Mouse (Mus musculus): ENCODE data around the gene Actrt2. TPM values are rescaled to one million over a fixed set of nuclear protein-coding genes. Genes with fewer than 3 reads are reported as not detected.

Actrt2 gene
- polyA plus RNA-seq, 1 experiment from 2014 or later: not detected

GRCm38 (mm10) chr4:154700921-154701412 is 33.3 kb upstream of the Actrt2 start:
- Histone ChIP-seq H3K36me3 (no peaks in the 10 kb centered on the region), H3K9ac (replicated peaks) (no peak overlapping the region), H3K27ac (replicated peaks) (no peak overlapping the region), H3K4me3 (replicated peaks) (no peak overlapping the region), H3K4me2 (no peak overlapping the region), H3K27me3 (replicated peaks) (peaks cover 3% of the 10 kb centered on the region; the same call in 1 of the 2 replicates), H3K4me1 (0 out of 2 replicates have a peak, but pooled peaks cover 7% of the 10 kb centered on the region), H3K9me3 (replicated peaks) (no peaks in the 10 kb centered on the region)
- no peak for ATAC-seq (ENCODE audit: low FRiP score)
- WGBS: 87% methylated on average over 13 of the region's 13 CpGs

GRCm38 (mm10) chr4:154700436-154700835 is 32.8 kb upstream of the Actrt2 start:
- 96% methylated on average over 6 of the region's 6 CpGs for WGBS
- no peak for ATAC-seq (ENCODE audit: low FRiP score)
- Histone ChIP-seq H3K27me3 (replicated peaks) (peaks cover 3% of the 10 kb centered on the region; the same call in 1 of the 2 replicates), H3K4me3 (replicated peaks) (no peak overlapping the region), H3K36me3 (no peaks in the 10 kb centered on the region), H3K4me1 (0 out of 2 replicates have a peak, but pooled peaks cover 7% of the 10 kb centered on the region), H3K27ac (replicated peaks) (no peak overlapping the region), H3K9ac (replicated peaks) (no peak overlapping the region), H3K4me2 (no peak overlapping the region), H3K9me3 (replicated peaks) (no peaks in the 10 kb centered on the region)

- H3K4me1 ChIP-seq: 0 out of 2 replicates have a peak, but pooled peaks cover 7% of the 10 kb centered on the region
- no peaks in the 10 kb centered on the region for H3K36me3 ChIP-seq
- no peak overlapping the region for H3K9ac ChIP-seq (replicated peaks)
- H3K27ac ChIP-seq (replicated peaks): no peak overlapping the region
- WGBS: 92% methylated on average over 8 of the region's 8 CpGs
- ATAC-seq (ENCODE audit: low FRiP score): no peak
- no peaks in the 10 kb centered on the region for H3K9me3 ChIP-seq (replicated peaks)
- no peak overlapping the region for H3K4me3 ChIP-seq (replicated peaks)
- H3K4me2 ChIP-seq: no peak overlapping the region
- peaks cover 3% of the 10 kb centered on the region; the same call in 1 of the 2 replicates for H3K27me3 ChIP-seq (replicated peaks)
Measured at GRCm38 (mm10) chr4:154699236-154699635, 31.6 kb upstream of the Actrt2 start.

GRCm38 (mm10) chr4:154698631-154699030 is 31.0 kb upstream of the Actrt2 start:
- Histone ChIP-seq H3K4me2 (no peak overlapping the region), H3K27ac (replicated peaks) (no peak overlapping the region), H3K27me3 (replicated peaks) (peaks cover 3% of the 10 kb centered on the region; the same call in 1 of the 2 replicates), H3K9ac (replicated peaks) (no peak overlapping the region), H3K4me3 (replicated peaks) (no peak overlapping the region), H3K36me3 (no peaks in the 10 kb centered on the region), H3K9me3 (replicated peaks) (no peaks in the 10 kb centered on the region), H3K4me1 (0 out of 2 replicates have a peak, but pooled peaks cover 7% of the 10 kb centered on the region)
- WGBS: 100% methylated on average over 1 of the region's 1 CpGs
- ATAC-seq (ENCODE audit: low FRiP score): no peak

- no peak overlapping the region for H3K4me3 ChIP-seq (replicated peaks)
- ATAC-seq (ENCODE audit: low FRiP score): no peak
- no peak overlapping the region for H3K4me2 ChIP-seq
- 67% methylated on average over 16 of the region's 16 CpGs for WGBS
- 0 out of 2 replicates have a peak, but pooled peaks cover 7% of the 10 kb centered on the region for H3K4me1 ChIP-seq
- no peaks in the 10 kb centered on the region for H3K9me3 ChIP-seq (replicated peaks)
- no peak overlapping the region for H3K27ac ChIP-seq (replicated peaks)
- peaks cover 3% of the 10 kb centered on the region; the same call in 1 of the 2 replicates for H3K27me3 ChIP-seq (replicated peaks)
- H3K36me3 ChIP-seq: no peaks in the 10 kb centered on the region
- no peak overlapping the region for H3K9ac ChIP-seq (replicated peaks)
Measured at GRCm38 (mm10) chr4:154698021-154698590, 30.4 kb upstream of the Actrt2 start.

GRCm38 (mm10) chr4:154697476-154697875 is 29.8 kb upstream of the Actrt2 start:
- Histone ChIP-seq H3K36me3 (no peaks in the 10 kb centered on the region), H3K4me2 (no peak overlapping the region), H3K4me1 (0 out of 2 replicates have a peak, but pooled peaks cover 7% of the 10 kb centered on the region), H3K9ac (replicated peaks) (no peak overlapping the region), H3K4me3 (replicated peaks) (no peak overlapping the region), H3K9me3 (replicated peaks) (no peaks in the 10 kb centered on the region), H3K27me3 (replicated peaks) (peaks cover 3% of the 10 kb centered on the region; the same call in 1 of the 2 replicates), H3K27ac (replicated peaks) (no peak overlapping the region)
- ATAC-seq (ENCODE audit: low FRiP score): no peak
- WGBS: 73% methylated on average over 5 of the region's 5 CpGs

GRCm38 (mm10) chr4:154696552-154696951 is 28.9 kb upstream of the Actrt2 start:
- H3K4me3 ChIP-seq (replicated peaks): no peak overlapping the region
- no peak overlapping the region for H3K27ac ChIP-seq (replicated peaks)
- H3K9me3 ChIP-seq (replicated peaks): no peaks in the 10 kb centered on the region
- 0 out of 2 replicates have a peak, but pooled peaks cover 7% of the 10 kb centered on the region for H3K4me1 ChIP-seq
- H3K9ac ChIP-seq (replicated peaks): no peak overlapping the region
- peaks cover 3% of the 10 kb centered on the region; the same call in 1 of the 2 replicates for H3K27me3 ChIP-seq (replicated peaks)
- H3K36me3 ChIP-seq: no peaks in the 10 kb centered on the region
- ATAC-seq (ENCODE audit: low FRiP score): no peak
- 78% methylated on average over 5 of the region's 5 CpGs for WGBS
- no peak overlapping the region for H3K4me2 ChIP-seq

GRCm38 (mm10) chr4:154696146-154696545 is 28.5 kb upstream of the Actrt2 start:
- Histone ChIP-seq H3K4me1 (0 out of 2 replicates have a peak, but pooled peaks cover 7% of the 10 kb centered on the region), H3K9me3 (replicated peaks) (no peaks in the 10 kb centered on the region), H3K4me3 (replicated peaks) (no peak overlapping the region), H3K36me3 (no peaks in the 10 kb centered on the region), H3K9ac (replicated peaks) (no peak overlapping the region), H3K27me3 (replicated peaks) (peaks cover 3% of the 10 kb centered on the region; the same call in 1 of the 2 replicates), H3K4me2 (no peak overlapping the region), H3K27ac (replicated peaks) (no peak overlapping the region)
- ATAC-seq (ENCODE audit: low FRiP score): no peak
- WGBS: 27% methylated on average over 4 of the region's 4 CpGs

- Histone ChIP-seq H3K4me1 (0 out of 2 replicates have a peak, but pooled peaks cover 7% of the 10 kb centered on the region), H3K9ac (replicated peaks) (no peak overlapping the region), H3K27me3 (replicated peaks) (peaks cover 3% of the 10 kb centered on the region; the same call in 1 of the 2 replicates), H3K36me3 (no peaks in the 10 kb centered on the region), H3K27ac (replicated peaks) (no peak overlapping the region), H3K9me3 (replicated peaks) (no peaks in the 10 kb centered on the region), H3K4me3 (replicated peaks) (no peak overlapping the region), H3K4me2 (no peak overlapping the region)
- no peak for ATAC-seq (ENCODE audit: low FRiP score)
- WGBS: 94% methylated on average over 5 of the region's 5 CpGs
Measured at GRCm38 (mm10) chr4:154694361-154694760, 26.7 kb upstream of the Actrt2 start.

GRCm38 (mm10) chr4:154693348-154694015 is 25.8 kb upstream of the Actrt2 start:
- Histone ChIP-seq H3K27ac (replicated peaks) (no peak overlapping the region), H3K4me2 (no peak overlapping the region), H3K4me1 (0 out of 2 replicates have a peak, but pooled peaks cover 7% of the 10 kb centered on the region), H3K4me3 (replicated peaks) (no peak overlapping the region), H3K9me3 (replicated peaks) (no peaks in the 10 kb centered on the region), H3K27me3 (replicated peaks) (peaks cover 3% of the 10 kb centered on the region; the same call in 1 of the 2 replicates), H3K9ac (replicated peaks) (no peak overlapping the region), H3K36me3 (no peaks in the 10 kb centered on the region)
- ATAC-seq (ENCODE audit: low FRiP score): no peak
- WGBS: 64% methylated on average over 20 of the region's 20 CpGs

- WGBS: 82% methylated on average over 5 of the region's 5 CpGs
- Histone ChIP-seq H3K4me2 (no peak overlapping the region), H3K9me3 (replicated peaks) (no peaks in the 10 kb centered on the region), H3K27me3 (replicated peaks) (peaks cover 14% of the 10 kb centered on the region), H3K4me1 (no peaks in the 10 kb centered on the region), H3K36me3 (no peaks in the 10 kb centered on the region), H3K9ac (replicated peaks) (no peak overlapping the region), H3K4me3 (replicated peaks) (no peak overlapping the region), H3K27ac (replicated peaks) (no peak overlapping the region)
- ATAC-seq (ENCODE audit: low FRiP score): no peak
Measured at GRCm38 (mm10) chr4:154683068-154683752, 15.5 kb upstream of the Actrt2 start.

All from neural tube, embryonic 15.5 days (tissue).